Mouse (Mus musculus) thymus, adult 2 months (tissue): ENCODE measurements at regions not wholly inside any gene's neighbourhood (a gene's known extent, or its start where the extent isn't known, plus 50 kb on each side); places are given as distances from the start of the nearest gene placed in this dataset.

ENCODE experiments used
- CTCF ChIP-seq: fragments of 200-500 bp; IDR thresholded peaks from 2 replicates; pipeline ENCODE4 v1.5.1; 2012; ENCODE audit warnings: mild to moderate bottlenecking, control low read depth, low read length, moderate library complexity, borderline replicate concordance; ENCODE audit not compliant: control insufficient read depth, poor library complexity, insufficient read depth; ENCODE audit errors: extremely low read depth
- POLR2A ChIP-seq: fragments of 200-500 bp; IDR thresholded peaks from 2 replicates; pipeline ENCODE4 v1.6.1; 2012; ENCODE audit warnings: mild to moderate bottlenecking, low read length, control low read depth, moderate library complexity; ENCODE audit not compliant: control insufficient read depth, poor library complexity, insufficient read depth; ENCODE audit errors: extremely low read depth

DNA sequence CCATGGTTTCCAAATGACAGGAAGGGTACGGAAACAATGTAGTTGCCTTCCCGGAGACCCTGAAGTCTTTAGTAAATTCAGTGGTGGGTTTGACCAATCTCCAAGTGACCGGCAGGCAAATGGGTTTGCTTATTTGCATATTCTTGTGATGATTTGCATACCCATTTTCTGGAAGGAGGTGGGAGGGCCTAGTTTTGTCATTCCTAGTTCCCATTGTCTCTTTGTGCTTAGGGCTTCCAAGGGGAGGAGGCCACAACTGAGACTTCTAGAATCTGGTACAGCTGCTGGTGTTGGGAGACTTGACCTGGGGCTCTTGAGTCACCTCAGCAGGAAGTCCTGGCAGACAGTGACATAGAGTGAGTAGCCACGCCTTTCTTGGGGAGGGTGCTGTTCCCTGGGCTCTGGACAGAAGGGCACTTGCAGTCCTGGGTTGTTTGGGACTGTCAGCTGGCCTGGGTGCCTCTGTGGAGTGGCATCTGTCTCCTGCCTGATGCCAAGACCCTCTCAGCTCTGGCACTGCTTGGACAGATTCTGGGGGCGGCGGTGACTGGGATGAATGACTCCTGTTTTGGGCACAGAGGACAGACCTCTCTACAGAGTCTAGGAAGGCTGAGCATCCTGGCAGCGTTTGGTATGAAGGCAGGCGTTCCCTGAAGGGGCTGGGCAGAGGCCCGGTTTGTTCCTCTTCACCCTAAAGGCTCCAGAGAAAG is 178.0 kb downstream of the Uaca start:
- TF ChIP-seq CTCF, result no peak
- TF ChIP-seq POLR2A, result no peak
